Mouse (Mus musculus): ENCODE data around the gene Mllt6. TPM values are rescaled to one million over a fixed set of nuclear protein-coding genes. Genes with fewer than 3 reads are reported as not detected.
A peak's percentile ranks its signal among the peaks of the same experiment; 100 is the strongest.
"Not testable (repeated sequence)": the region's sequence is repeated elsewhere in the genome, so short reads cannot be mapped to it uniquely, and the experiment has no call there.

The Mllt6 gene
- total RNA-seq, 1 experiment = 113 TPM

- Histone ChIP-seq H3K4me3 (ENCODE audit: insufficient read depth in 1 of 2, low read depth in 1 of 2, low read length in 2 of 2, poor library complexity in 1 of 2, severe bottlenecking in 1 of 2) (peak within 1 kb of the TSS; percentile 78 to 99), H3K27ac (ENCODE audit: insufficient read depth, low read depth, low read length, poor library complexity, severe bottlenecking) (peak within 1 kb of the TSS; percentile 40), H3K4me1 (ENCODE audit: control insufficient read depth in 2 of 2, insufficient read depth in 2 of 2, low read length in 2 of 2, poor library complexity in 1 of 2) (peaks cover 0 to 11% of the 10 kb centered on the region in 2 experiments; a peak in 1 of 4 replicates), H3K9ac (ENCODE audit: insufficient read depth, low read depth, low read length, poor library complexity, severe bottlenecking) (peak within 1 kb of the TSS; percentile 87), H3K36me3 (ENCODE audit: control insufficient read depth, insufficient read depth, low read length, poor library complexity, severe bottlenecking) (peaks cover 22% of the 10 kb centered on the region), H3K9me3 (ENCODE audit: control insufficient read depth, insufficient read depth, low read depth, low read length) (no peaks in the 10 kb centered on the region)
- DNase-seq (ENCODE audit: low read depth, low spot score) = peak; percentile 100
- in situ Hi-C loops (cut with MboI; ENCODE audit: low sequenced_read_pairs in 2 of 2, unreplicated experiment in 2 of 2) = no loop called here
- TF ChIP-seq ZNF384 (IDR thresholded peaks at IDR 0.05; ENCODE audit: low read depth, low read length) (no peak), HCFC1 (IDR thresholded peaks at IDR 0.05; ENCODE audit: borderline replicate concordance, insufficient read depth, low read length) (peak; percentile 72; the same call in 1 of the 2 replicates), MAFK (IDR thresholded peaks at IDR 0.05; ENCODE audit: insufficient read depth, low read depth, low read length) (peak; percentile 86), CHD2 (IDR thresholded peaks at IDR 0.05; ENCODE audit: low read depth, low read length) (peak; percentile 96), ZC3H11A (IDR thresholded peaks at IDR 0.05; ENCODE audit: borderline replicate concordance, low read depth, low read length) (no peak)
These were observed 40.0 kb downstream of the Mllt6 start, which contains the start of gene Psmb3 for GRCm38 (mm10) chr11:97703039-97703826. Gene Psmb3, plus strand, starts transcription at chr11:97703399.

- H3K9ac ChIP-seq (ENCODE audit: insufficient read depth, low read depth, low read length, poor library complexity, severe bottlenecking); DNase-seq (ENCODE audit: low read depth, low spot score); H3K4me3 ChIP-seq (ENCODE audit: insufficient read depth in 1 of 2, low read depth in 1 of 2, low read length in 2 of 2, poor library complexity in 1 of 2, severe bottlenecking in 1 of 2); H3K9me3 ChIP-seq (ENCODE audit: control insufficient read depth, insufficient read depth, low read depth, low read length); in situ Hi-C loops (cut with MboI; ENCODE audit: low sequenced_read_pairs in 2 of 2, unreplicated experiment in 2 of 2); H3K27ac ChIP-seq (ENCODE audit: insufficient read depth, low read depth, low read length, poor library complexity, severe bottlenecking); H3K4me1 ChIP-seq (ENCODE audit: control insufficient read depth in 2 of 2, insufficient read depth in 2 of 2, low read length in 2 of 2, poor library complexity in 1 of 2): not testable (repeated sequence)
- peaks cover 32% of the 10 kb centered on the region for H3K36me3 ChIP-seq (ENCODE audit: control insufficient read depth, insufficient read depth, low read length, poor library complexity, severe bottlenecking)
- peak; percentile 72 for TF ChIP-seq ZNF384 (IDR thresholded peaks at IDR 0.05; ENCODE audit: low read depth, low read length)
These were observed 46.9 kb downstream of the Mllt6 start for GRCm38 (mm10) chr11:97710067-97710466.

DNA sequence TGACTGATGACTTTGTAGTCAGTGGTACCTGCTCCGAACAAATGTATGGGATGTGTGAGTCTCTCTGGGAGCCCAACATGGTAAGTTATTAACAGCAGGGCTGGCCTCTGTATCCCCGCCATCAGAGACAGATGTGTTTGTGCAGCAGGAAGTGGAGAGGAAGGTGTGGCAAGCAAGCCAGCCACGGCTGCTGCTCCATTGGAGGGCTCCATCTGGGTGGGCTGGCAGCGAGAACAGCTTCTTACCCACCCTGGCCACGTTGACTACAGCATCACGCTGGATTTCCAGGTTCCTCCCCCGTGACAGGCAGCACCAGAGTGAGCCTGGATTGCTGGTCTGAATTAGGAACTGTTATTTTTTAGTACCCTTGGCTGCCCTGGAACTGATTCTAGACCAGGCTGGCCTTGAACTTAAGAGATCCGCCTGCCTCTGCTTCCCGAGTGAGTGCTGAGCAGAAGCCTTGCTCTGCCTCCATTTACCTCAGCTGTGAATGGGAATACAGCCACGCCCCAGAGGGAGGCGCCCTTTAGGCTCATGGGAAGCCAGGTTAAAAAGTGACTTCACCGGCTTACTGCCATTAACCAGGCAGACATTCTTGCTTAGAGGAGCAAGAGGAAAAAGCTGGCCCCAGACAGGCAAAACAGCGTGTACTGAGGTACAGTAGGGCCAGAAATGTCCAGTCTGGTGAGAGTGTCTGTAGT, 48.1 kb downstream of the Mllt6 start:
- Histone ChIP-seq H3K27ac (ENCODE audit: insufficient read depth, low read depth, low read length, poor library complexity, severe bottlenecking) (no peak overlapping the region), H3K36me3 (ENCODE audit: control insufficient read depth, insufficient read depth, low read length, poor library complexity, severe bottlenecking) (peaks cover 26% of the 10 kb centered on the region)
- in situ Hi-C loops (cut with MboI; ENCODE audit: low sequenced_read_pairs in 2 of 2, unreplicated experiment in 2 of 2) = no loop called here

DNA sequence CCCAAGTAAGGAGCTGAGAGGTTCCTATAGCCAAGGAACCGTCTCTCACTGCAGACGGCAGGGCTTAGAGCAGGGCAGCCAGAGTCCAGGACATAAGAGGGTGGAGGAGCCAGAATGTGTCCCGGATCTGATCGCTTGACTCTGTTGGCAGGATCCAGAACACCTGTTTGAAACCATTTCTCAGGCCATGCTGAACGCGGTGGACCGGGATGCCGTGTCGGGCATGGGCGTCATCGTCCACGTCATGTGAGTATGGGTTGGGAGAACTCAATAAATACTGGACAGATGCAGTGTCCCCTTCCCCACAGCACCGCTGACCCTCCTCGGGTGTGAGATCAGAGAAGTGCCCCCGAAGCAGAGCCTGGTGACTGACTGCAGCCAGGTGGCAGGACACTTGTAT, 49.1 kb downstream of the Mllt6 start:
- no peak for DNase-seq (ENCODE audit: low read depth, low spot score)
- peaks cover 0 to 2% of the 10 kb centered on the region in 2 experiments; a peak in 1 of 4 replicates for H3K4me1 ChIP-seq (ENCODE audit: control insufficient read depth in 2 of 2, insufficient read depth in 2 of 2, low read length in 2 of 2, poor library complexity in 1 of 2)
- H3K4me3 ChIP-seq (ENCODE audit: insufficient read depth in 1 of 2, low read depth in 1 of 2, low read length in 2 of 2, poor library complexity in 1 of 2, severe bottlenecking in 1 of 2) = no peak overlapping the region
- H3K36me3 ChIP-seq (ENCODE audit: control insufficient read depth, insufficient read depth, low read length, poor library complexity, severe bottlenecking) = peaks cover 20% of the 10 kb centered on the region
- in situ Hi-C loops (cut with MboI; ENCODE audit: low sequenced_read_pairs in 2 of 2, unreplicated experiment in 2 of 2) = no loop called here
- TF ChIP-seq ZC3H11A (IDR thresholded peaks at IDR 0.05; ENCODE audit: borderline replicate concordance, low read depth, low read length) (no peak), ZNF384 (IDR thresholded peaks at IDR 0.05; ENCODE audit: low read depth, low read length) (no peak), HCFC1 (IDR thresholded peaks at IDR 0.05; ENCODE audit: borderline replicate concordance, insufficient read depth, low read length) (no peak), CHD2 (IDR thresholded peaks at IDR 0.05; ENCODE audit: low read depth, low read length) (no peak), MAFK (IDR thresholded peaks at IDR 0.05; ENCODE audit: insufficient read depth, low read depth, low read length) (no peak)
- H3K9me3 ChIP-seq (ENCODE audit: control insufficient read depth, insufficient read depth, low read depth, low read length) = no peaks in the 10 kb centered on the region
- H3K27ac ChIP-seq (ENCODE audit: insufficient read depth, low read depth, low read length, poor library complexity, severe bottlenecking) = no peak overlapping the region
- H3K9ac ChIP-seq (ENCODE audit: insufficient read depth, low read depth, low read length, poor library complexity, severe bottlenecking) = no peak overlapping the region

More for the DNA sequence above, 48.1 kb downstream of the Mllt6 start:
- H3K4me1 ChIP-seq (ENCODE audit: control insufficient read depth in 2 of 2, insufficient read depth in 2 of 2, low read length in 2 of 2, poor library complexity in 1 of 2) = peaks cover 0 to 2% of the 10 kb centered on the region in 2 experiments; a peak in 1 of 4 replicates
- H3K9me3 ChIP-seq (ENCODE audit: control insufficient read depth, insufficient read depth, low read depth, low read length) = no peaks in the 10 kb centered on the region
- TF ChIP-seq MAFK (IDR thresholded peaks at IDR 0.05; ENCODE audit: insufficient read depth, low read depth, low read length) (no peak), HCFC1 (IDR thresholded peaks at IDR 0.05; ENCODE audit: borderline replicate concordance, insufficient read depth, low read length) (no peak), CHD2 (IDR thresholded peaks at IDR 0.05; ENCODE audit: low read depth, low read length) (no peak), ZC3H11A (IDR thresholded peaks at IDR 0.05; ENCODE audit: borderline replicate concordance, low read depth, low read length) (no peak), ZNF384 (IDR thresholded peaks at IDR 0.05; ENCODE audit: low read depth, low read length) (no peak)
- no peak overlapping the region for H3K9ac ChIP-seq (ENCODE audit: insufficient read depth, low read depth, low read length, poor library complexity, severe bottlenecking)
- DNase-seq (ENCODE audit: low read depth, low spot score) = no peak
- H3K4me3 ChIP-seq (ENCODE audit: insufficient read depth in 1 of 2, low read depth in 1 of 2, low read length in 2 of 2, poor library complexity in 1 of 2, severe bottlenecking in 1 of 2) = no peak overlapping the region

Measured in ES-E14 (cell line).